Mouse (Mus musculus): Measurements from ENCODE around the gene Pdcd5. TPM values are rescaled to one million over a fixed set of nuclear protein-coding genes. Genes with fewer than 3 reads are reported as not detected.

The Pdcd5 gene
- polyA plus RNA-seq, 1 experiment from 2014 or later: 233 TPM

DNA sequence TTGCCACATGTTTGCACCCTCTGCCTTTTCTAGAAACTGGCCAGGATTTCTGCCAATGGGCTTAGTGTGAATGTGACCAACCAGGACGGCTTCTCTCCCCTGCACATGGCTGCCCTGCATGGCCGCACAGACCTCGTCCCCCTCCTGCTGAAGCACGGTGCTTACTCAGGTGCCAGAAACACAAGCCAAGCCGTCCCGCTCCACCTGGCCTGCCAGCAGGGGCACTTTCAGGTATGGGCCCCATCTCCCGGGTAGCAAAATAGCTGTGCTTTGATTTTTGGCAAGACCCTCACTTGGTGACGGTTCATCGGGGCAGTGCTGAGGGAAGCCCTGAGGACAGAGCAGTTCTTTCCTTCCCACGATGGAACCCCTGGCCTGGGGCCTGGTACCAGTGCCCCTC is 19.9 kb downstream of the Pdcd5 start:
- WGBS: 91% methylated on average over 10 of the region's 10 CpGs
- Histone ChIP-seq H3K27ac (ENCODE audit: low read length) (no peak overlapping the region), H3K27me3 (ENCODE audit: control insufficient read depth, insufficient read depth, low read depth, low read length) (no peaks in the 10 kb centered on the region), H3K4me3 (ENCODE audit: low read depth, low read length) (no peak overlapping the region), H3K4me1 (ENCODE audit: control insufficient read depth, insufficient read depth, low read length) (no peaks in the 10 kb centered on the region), H3K9me3 (replicated peaks; ENCODE audit: control insufficient read depth, low read length, poor library complexity, severe bottlenecking) (no peaks in the 10 kb centered on the region), H3K9ac (ENCODE audit: low read depth, low read length) (no peak overlapping the region), H3K4me2 (ENCODE audit: low read length) (no peak overlapping the region), H3K36me3 (ENCODE audit: control insufficient read depth, insufficient read depth, low read length) (peaks cover 16% of the 10 kb centered on the region)
- ATAC-seq: no peak

DNA sequence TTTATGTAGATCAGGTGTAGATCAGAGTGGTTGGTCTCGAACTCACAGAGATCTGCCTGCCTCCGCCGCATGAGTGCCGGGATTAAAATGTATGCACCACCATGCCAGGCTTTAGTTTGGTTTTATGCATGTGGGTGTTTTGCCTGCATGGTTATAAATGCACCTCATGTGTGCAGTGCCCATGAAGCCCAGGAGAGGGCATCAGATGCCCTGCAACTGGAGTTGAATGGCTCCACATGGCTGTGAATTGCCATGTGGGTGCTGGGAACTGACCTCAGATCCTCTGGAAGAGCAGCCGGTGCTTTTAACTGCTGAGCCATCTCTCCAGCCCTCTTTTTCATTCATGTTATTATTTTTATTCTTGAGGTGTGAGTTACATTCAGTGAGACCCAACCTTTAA is 21.3 kb downstream of the Pdcd5 start:
- Histone ChIP-seq H3K9me3 (replicated peaks; ENCODE audit: control insufficient read depth, low read length, poor library complexity, severe bottlenecking) (no peaks in the 10 kb centered on the region), H3K4me3 (ENCODE audit: low read depth, low read length) (no peak overlapping the region), H3K9ac (ENCODE audit: low read depth, low read length) (no peak overlapping the region), H3K4me1 (ENCODE audit: control insufficient read depth, insufficient read depth, low read length) (no peaks in the 10 kb centered on the region), H3K36me3 (ENCODE audit: control insufficient read depth, insufficient read depth, low read length) (peaks cover 18% of the 10 kb centered on the region), H3K27ac (ENCODE audit: low read length) (no peak overlapping the region), H3K27me3 (ENCODE audit: control insufficient read depth, insufficient read depth, low read depth, low read length) (no peaks in the 10 kb centered on the region), H3K4me2 (ENCODE audit: low read length) (no peak overlapping the region)
- WGBS: 98% methylated on average over 5 of the region's 5 CpGs
- no peak for ATAC-seq

DNA sequence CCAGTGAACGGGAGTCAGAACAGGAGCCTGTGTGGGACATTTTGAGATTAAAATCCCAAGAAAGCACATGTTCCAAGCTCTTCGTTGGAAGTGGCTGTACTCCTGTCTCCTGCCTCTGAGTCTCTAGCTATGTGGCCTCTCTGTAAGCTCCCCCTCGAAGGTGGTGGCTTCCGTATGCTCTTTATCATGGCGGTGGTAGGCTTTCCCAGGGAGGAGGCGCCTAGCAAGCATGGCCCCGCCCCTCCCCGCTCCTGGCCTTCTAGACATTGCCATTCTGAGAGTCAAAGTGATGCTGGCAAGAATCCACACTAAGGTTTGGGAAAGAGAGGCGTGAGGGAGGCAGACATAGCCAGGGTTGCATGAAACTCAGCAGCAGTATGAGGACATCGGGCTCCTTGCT is 24.7 kb downstream of the Pdcd5 start:
- Histone ChIP-seq H3K4me1 (ENCODE audit: control insufficient read depth, insufficient read depth, low read length) (no peaks in the 10 kb centered on the region), H3K4me2 (ENCODE audit: low read length) (no peak overlapping the region), H3K4me3 (ENCODE audit: low read depth, low read length) (no peak overlapping the region), H3K27me3 (ENCODE audit: control insufficient read depth, insufficient read depth, low read depth, low read length) (no peaks in the 10 kb centered on the region), H3K27ac (ENCODE audit: low read length) (no peak overlapping the region), H3K9ac (ENCODE audit: low read depth, low read length) (no peak overlapping the region), H3K36me3 (ENCODE audit: control insufficient read depth, insufficient read depth, low read length) (peaks cover 20% of the 10 kb centered on the region), H3K9me3 (replicated peaks; ENCODE audit: control insufficient read depth, low read length, poor library complexity, severe bottlenecking) (no peaks in the 10 kb centered on the region)
- ATAC-seq: no peak
- WGBS: 95% methylated on average over 10 of the region's 10 CpGs

DNA sequence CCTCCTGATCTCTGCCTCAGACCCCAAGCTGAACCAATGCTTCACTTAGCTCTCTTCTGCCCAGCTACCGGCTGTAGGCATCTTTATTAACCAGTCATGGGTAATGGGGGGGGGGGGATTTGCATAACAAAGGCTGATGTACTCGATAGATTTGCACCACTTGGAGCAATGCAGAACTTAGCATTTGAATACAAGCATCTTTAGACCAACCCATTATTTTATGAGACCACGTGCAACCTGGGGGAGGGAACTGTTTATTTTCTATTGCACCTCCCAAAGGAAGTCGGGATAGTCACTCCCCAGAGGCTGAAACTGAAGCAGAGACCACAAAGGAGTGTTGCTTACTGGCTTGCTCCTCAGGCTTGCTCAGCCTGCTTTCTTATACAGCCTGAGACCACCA is 29.8 kb downstream of the Pdcd5 start:
- ATAC-seq: no peak
- Histone ChIP-seq H3K27ac (ENCODE audit: low read length) (no peak overlapping the region), H3K4me3 (ENCODE audit: low read depth, low read length) (no peak overlapping the region), H3K9ac (ENCODE audit: low read depth, low read length) (no peak overlapping the region), H3K9me3 (replicated peaks; ENCODE audit: control insufficient read depth, low read length, poor library complexity, severe bottlenecking) (no peaks in the 10 kb centered on the region), H3K27me3 (ENCODE audit: control insufficient read depth, insufficient read depth, low read depth, low read length) (no peaks in the 10 kb centered on the region), H3K4me1 (ENCODE audit: control insufficient read depth, insufficient read depth, low read length) (no peaks in the 10 kb centered on the region), H3K36me3 (ENCODE audit: control insufficient read depth, insufficient read depth, low read length) (peaks cover 21% of the 10 kb centered on the region), H3K4me2 (ENCODE audit: low read length) (no peak overlapping the region)
- WGBS: 38% methylated on average over 4 of the region's 4 CpGs

DNA sequence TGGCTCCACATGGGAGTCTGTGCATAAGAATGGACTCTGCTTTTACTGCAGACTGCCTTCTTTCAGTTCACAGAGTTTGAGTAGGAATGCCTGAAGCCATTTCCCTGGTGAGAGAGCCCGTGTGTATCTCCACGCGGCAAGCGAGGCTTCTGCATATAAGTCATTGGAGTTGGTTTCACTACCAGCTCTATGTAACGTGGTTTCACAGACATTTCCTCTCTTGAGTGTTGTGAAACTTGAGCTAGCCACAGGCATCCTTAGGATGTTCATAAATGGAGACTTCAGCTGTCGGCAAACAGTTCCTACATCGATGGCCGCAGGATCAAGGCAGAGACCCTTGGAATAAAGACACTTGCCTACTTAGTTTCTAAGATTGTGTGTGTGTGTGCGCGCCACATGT is 38.1 kb downstream of the Pdcd5 start:
- 93% methylated on average over 10 of the region's 10 CpGs for WGBS
- no peak overlapping the region for H3K4me2 ChIP-seq (ENCODE audit: low read length)
- H3K27ac ChIP-seq (ENCODE audit: low read length): no peak overlapping the region
- no peaks in the 10 kb centered on the region for H3K4me1 ChIP-seq (ENCODE audit: control insufficient read depth, insufficient read depth, low read length)
- H3K9me3 ChIP-seq (replicated peaks; ENCODE audit: control insufficient read depth, low read length, poor library complexity, severe bottlenecking): no peaks in the 10 kb centered on the region
- no peaks in the 10 kb centered on the region for H3K27me3 ChIP-seq (ENCODE audit: control insufficient read depth, insufficient read depth, low read depth, low read length)
- H3K9ac ChIP-seq (ENCODE audit: low read depth, low read length): no peak overlapping the region
- no peak for ATAC-seq
- H3K4me3 ChIP-seq (ENCODE audit: low read depth, low read length): no peak overlapping the region
- peaks cover 11% of the 10 kb centered on the region; the same call in 1 of the 2 replicates for H3K36me3 ChIP-seq (ENCODE audit: control insufficient read depth, insufficient read depth, low read length)

DNA sequence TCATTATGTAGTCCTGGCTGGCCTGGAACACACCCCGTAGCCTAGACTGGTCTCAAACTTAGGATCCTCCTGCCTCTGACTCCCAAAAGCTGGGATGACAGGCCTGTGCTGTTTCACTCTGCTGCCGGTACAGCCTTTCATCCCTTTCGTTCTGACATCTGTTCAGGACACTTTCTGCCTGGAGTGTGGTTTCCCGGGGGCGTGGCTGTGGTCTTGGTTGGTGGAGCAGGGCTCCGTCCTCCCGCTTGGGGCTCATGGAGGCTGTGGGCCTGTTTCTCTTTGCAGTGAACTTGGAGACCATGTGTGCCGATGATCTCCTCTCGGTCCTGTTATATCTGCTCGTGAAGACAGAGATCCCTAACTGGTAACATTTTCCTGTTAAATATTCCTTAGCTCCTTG is 40.5 kb downstream of the Pdcd5 start:
- H3K9me3 ChIP-seq (replicated peaks; ENCODE audit: control insufficient read depth, low read length, poor library complexity, severe bottlenecking): no peaks in the 10 kb centered on the region
- no peak overlapping the region for H3K27ac ChIP-seq (ENCODE audit: low read length)
- H3K36me3 ChIP-seq (ENCODE audit: control insufficient read depth, insufficient read depth, low read length): peaks cover 23% of the 10 kb centered on the region
- 91% methylated on average over 10 of the region's 10 CpGs for WGBS
- H3K4me1 ChIP-seq (ENCODE audit: control insufficient read depth, insufficient read depth, low read length): no peaks in the 10 kb centered on the region
- no peak overlapping the region for H3K9ac ChIP-seq (ENCODE audit: low read depth, low read length)
- no peaks in the 10 kb centered on the region for H3K27me3 ChIP-seq (ENCODE audit: control insufficient read depth, insufficient read depth, low read depth, low read length)
- no peak for ATAC-seq
- no peak overlapping the region for H3K4me3 ChIP-seq (ENCODE audit: low read depth, low read length)
- H3K4me2 ChIP-seq (ENCODE audit: low read length): no peak overlapping the region

DNA sequence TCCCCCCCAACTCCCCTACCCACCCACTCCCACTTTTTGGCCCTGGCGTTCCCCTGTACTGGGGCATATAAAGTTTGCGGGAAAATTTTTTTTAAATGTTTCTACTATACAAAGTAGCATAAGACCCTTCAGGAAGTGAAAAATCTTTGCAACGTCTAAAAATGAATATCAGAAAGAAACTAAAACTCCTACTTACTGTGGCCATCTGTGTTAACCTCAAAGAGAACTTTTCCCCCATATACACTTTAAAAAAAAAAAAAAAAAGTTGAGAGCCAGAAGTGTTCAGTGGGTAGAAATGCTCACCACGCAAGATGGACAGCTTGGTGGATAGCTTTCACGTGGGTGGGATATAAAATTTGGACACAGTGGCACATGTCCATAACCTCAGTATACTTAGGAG is 44.6 kb downstream of the Pdcd5 start:
- Histone ChIP-seq H3K4me1 (ENCODE audit: control insufficient read depth, insufficient read depth, low read length) (no peaks in the 10 kb centered on the region), H3K9ac (ENCODE audit: low read depth, low read length) (no peak overlapping the region), H3K27ac (ENCODE audit: low read length) (no peak overlapping the region), H3K4me2 (ENCODE audit: low read length) (no peak overlapping the region), H3K27me3 (ENCODE audit: control insufficient read depth, insufficient read depth, low read depth, low read length) (no peaks in the 10 kb centered on the region), H3K9me3 (replicated peaks; ENCODE audit: control insufficient read depth, low read length, poor library complexity, severe bottlenecking) (no peaks in the 10 kb centered on the region), H3K36me3 (ENCODE audit: control insufficient read depth, insufficient read depth, low read length) (peaks cover 11% of the 10 kb centered on the region), H3K4me3 (ENCODE audit: low read depth, low read length) (no peak overlapping the region)
- ATAC-seq: no peak
- 95% methylated on average over 5 of the region's 5 CpGs for WGBS

DNA sequence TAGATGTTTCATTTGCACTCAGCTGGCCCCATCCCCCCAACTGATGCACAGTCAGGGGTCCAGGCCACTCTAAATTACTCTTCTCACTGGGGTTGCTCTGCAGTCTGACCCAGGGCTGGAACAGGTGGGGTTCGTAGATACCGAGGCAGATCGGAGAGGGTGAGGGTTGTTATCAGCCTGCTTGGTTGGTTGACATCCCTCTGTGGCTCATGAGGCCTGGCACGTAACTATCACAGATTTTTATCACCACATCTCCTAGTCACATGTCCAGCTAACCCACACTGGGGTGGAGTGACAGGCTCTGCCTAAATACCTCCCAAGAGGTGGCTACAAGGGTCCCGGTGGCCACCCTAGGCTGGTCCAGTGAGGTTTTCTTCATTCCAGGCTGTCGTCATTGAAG is 46.2 kb downstream of the Pdcd5 start:
- H3K36me3 ChIP-seq (ENCODE audit: control insufficient read depth, insufficient read depth, low read length): peaks cover 11% of the 10 kb centered on the region
- 93% methylated on average over 6 of the region's 6 CpGs for WGBS
- ATAC-seq: no peak
- H3K4me1 ChIP-seq (ENCODE audit: control insufficient read depth, insufficient read depth, low read length): no peaks in the 10 kb centered on the region
- H3K4me3 ChIP-seq (ENCODE audit: low read depth, low read length): no peak overlapping the region
- no peak overlapping the region for H3K27ac ChIP-seq (ENCODE audit: low read length)
- no peaks in the 10 kb centered on the region for H3K27me3 ChIP-seq (ENCODE audit: control insufficient read depth, insufficient read depth, low read depth, low read length)
- H3K9me3 ChIP-seq (replicated peaks; ENCODE audit: control insufficient read depth, low read length, poor library complexity, severe bottlenecking): no peaks in the 10 kb centered on the region
- no peak overlapping the region for H3K4me2 ChIP-seq (ENCODE audit: low read length)
- no peak overlapping the region for H3K9ac ChIP-seq (ENCODE audit: low read depth, low read length)

DNA sequence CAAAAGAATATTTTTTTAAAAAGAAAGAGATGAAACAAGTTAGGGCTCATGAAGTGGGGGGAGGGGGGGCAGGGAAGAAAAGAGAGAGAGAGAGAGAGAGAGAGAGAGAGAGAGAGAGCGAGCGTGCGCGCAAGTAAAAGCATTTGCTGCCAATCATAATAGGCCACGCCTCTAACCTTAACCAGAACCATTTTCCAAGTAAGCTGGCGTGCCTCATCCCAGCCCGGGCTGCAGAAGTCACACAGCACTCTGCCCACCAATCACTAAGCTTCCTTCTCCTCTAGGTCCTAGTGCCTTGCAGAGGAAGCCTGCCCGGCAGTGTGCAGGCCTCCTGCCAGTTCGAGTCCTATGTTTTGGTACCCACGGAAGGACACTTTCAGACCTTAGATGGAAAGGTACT is 47.3 kb downstream of the Pdcd5 start:
- H3K9ac ChIP-seq (ENCODE audit: low read depth, low read length): no peak overlapping the region
- H3K4me2 ChIP-seq (ENCODE audit: low read length): no peak overlapping the region
- H3K4me1 ChIP-seq (ENCODE audit: control insufficient read depth, insufficient read depth, low read length): no peaks in the 10 kb centered on the region
- H3K27ac ChIP-seq (ENCODE audit: low read length): no peak overlapping the region
- no peak overlapping the region for H3K4me3 ChIP-seq (ENCODE audit: low read depth, low read length)
- 90% methylated on average over 10 of the region's 10 CpGs for WGBS
- peaks cover 19% of the 10 kb centered on the region for H3K36me3 ChIP-seq (ENCODE audit: control insufficient read depth, insufficient read depth, low read length)
- H3K27me3 ChIP-seq (ENCODE audit: control insufficient read depth, insufficient read depth, low read depth, low read length): no peaks in the 10 kb centered on the region
- no peaks in the 10 kb centered on the region for H3K9me3 ChIP-seq (replicated peaks; ENCODE audit: control insufficient read depth, low read length, poor library complexity, severe bottlenecking)
- no peak for ATAC-seq

DNA sequence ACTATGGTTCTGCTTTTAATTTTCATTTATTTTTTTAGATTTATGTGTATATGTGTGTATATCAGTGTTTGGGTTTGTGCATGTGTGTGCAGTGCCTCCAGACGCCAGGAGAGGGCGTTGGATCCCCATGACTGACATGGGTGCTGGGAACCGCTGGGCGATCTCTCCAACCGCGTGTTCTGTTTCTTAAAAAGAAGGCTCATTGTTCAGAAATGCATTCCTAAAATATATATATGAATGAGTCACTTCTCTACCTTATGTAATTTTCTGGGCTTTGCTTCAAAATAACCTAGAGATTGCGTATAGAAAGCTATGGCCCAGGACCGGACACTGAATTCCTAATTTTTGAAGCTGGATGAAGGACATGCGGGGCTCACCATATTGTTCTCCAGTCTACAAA is 47.8 kb downstream of the Pdcd5 start:
- WGBS: 96% methylated on average over 9 of the region's 9 CpGs
- ATAC-seq: no peak
- no peak overlapping the region for H3K4me2 ChIP-seq (ENCODE audit: low read length)

More for the DNA sequence above, 47.8 kb downstream of the Pdcd5 start:
- no peaks in the 10 kb centered on the region for H3K4me1 ChIP-seq (ENCODE audit: control insufficient read depth, insufficient read depth, low read length)
- H3K9ac ChIP-seq (ENCODE audit: low read depth, low read length): no peak overlapping the region
- no peak overlapping the region for H3K27ac ChIP-seq (ENCODE audit: low read length)
- H3K9me3 ChIP-seq (replicated peaks; ENCODE audit: control insufficient read depth, low read length, poor library complexity, severe bottlenecking): no peaks in the 10 kb centered on the region
- H3K27me3 ChIP-seq (ENCODE audit: control insufficient read depth, insufficient read depth, low read depth, low read length): no peaks in the 10 kb centered on the region
- peaks cover 19% of the 10 kb centered on the region for H3K36me3 ChIP-seq (ENCODE audit: control insufficient read depth, insufficient read depth, low read length)
- no peak overlapping the region for H3K4me3 ChIP-seq (ENCODE audit: low read depth, low read length)

Measured in midbrain, embryonic 16.5 days (tissue).